Mouse (Mus musculus): ENCODE data around the gene Snrk. TPM values are rescaled to one million over a fixed set of nuclear protein-coding genes. Genes with fewer than 3 reads are reported as not detected.

The Snrk gene
- polyA plus RNA-seq, 1 experiment = 111 TPM

DNA sequence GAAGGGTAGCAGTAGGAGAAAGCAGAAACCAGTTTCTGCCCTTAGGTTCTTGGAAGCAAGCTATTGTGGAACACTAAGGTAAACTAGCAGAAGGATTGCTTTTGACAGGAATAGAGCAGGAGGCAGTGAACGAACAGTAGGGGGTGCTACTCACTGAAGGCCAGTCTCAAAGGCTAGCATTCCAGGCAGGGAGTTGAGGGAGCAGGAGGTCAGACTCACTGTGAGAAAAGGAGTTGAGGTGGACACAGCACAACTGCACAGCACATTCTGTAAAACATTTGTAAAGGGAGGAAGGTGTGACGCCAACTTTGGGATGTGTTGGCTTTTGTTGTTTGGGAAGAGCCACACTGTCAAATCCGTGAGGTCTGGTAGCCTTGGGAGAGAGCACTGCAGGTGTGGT lies 3.0 kb downstream of the Snrk start:
- peaks cover 29% of the 10 kb centered on the region for H3K4me1 ChIP-seq (ENCODE audit: control insufficient read depth, insufficient read depth, insufficient read length, low read length)
- H3K27ac ChIP-seq (replicated peaks; ENCODE audit: low read depth, low read length) = peak overlapping the region; percentile 100
- H3K4me3 ChIP-seq (ENCODE audit: insufficient read depth, low read depth, low read length) = peak overlapping the region; percentile 57

DNA sequence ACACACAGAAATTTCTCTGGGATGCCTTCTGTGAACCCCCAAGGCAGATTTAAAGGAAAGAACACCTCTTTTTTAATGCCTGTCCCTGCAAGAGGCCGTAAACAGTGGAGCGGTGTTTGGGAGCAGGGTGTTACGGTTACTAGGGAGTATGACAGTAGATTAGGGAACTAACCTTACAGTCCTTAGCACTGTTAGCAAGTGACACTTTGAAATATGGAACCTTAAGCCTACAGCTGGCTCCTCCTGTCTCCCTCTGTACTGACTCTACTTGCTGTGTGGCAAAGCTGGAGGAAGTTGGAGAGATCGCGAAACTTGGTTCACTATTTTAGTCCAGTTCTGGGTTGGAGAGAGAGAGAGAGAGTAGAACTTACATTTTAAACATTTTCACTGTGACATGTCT lies 5.0 kb downstream of the Snrk start:
- Histone ChIP-seq H3K27ac (replicated peaks; ENCODE audit: low read depth, low read length) (peak overlapping the region; percentile 81), H3K4me3 (ENCODE audit: insufficient read depth, low read depth, low read length) (peak overlapping the region; percentile 4; the same call in 1 of the 2 replicates), H3K4me1 (ENCODE audit: control insufficient read depth, insufficient read depth, insufficient read length, low read length) (peaks cover 35% of the 10 kb centered on the region)

DNA sequence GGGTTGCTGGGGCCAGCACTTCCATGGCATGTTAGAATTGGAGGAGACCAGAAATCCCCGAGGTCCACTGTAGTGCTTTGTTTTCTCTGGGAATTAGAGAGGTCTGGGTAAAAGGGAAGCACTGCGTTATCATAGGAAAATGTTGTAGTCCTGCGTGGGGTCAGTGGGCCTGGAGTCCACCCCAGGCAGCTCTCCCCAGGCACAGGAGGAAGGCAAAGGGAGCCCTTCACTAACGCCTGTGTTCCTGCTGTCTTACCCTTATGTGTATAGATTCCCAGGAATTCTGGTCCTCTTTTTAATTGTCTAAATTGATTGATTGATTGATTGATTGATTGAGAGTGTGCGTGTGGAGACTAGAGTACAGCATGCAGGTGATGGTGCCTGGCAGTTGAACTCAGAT lies 6.1 kb downstream of the Snrk start:
- peaks cover 41% of the 10 kb centered on the region for H3K4me1 ChIP-seq (ENCODE audit: control insufficient read depth, insufficient read depth, insufficient read length, low read length)
- H3K4me3 ChIP-seq (ENCODE audit: insufficient read depth, low read depth, low read length) = peak overlapping the region; percentile 44
- H3K27ac ChIP-seq (replicated peaks; ENCODE audit: low read depth, low read length) = peak overlapping the region; percentile 94

DNA sequence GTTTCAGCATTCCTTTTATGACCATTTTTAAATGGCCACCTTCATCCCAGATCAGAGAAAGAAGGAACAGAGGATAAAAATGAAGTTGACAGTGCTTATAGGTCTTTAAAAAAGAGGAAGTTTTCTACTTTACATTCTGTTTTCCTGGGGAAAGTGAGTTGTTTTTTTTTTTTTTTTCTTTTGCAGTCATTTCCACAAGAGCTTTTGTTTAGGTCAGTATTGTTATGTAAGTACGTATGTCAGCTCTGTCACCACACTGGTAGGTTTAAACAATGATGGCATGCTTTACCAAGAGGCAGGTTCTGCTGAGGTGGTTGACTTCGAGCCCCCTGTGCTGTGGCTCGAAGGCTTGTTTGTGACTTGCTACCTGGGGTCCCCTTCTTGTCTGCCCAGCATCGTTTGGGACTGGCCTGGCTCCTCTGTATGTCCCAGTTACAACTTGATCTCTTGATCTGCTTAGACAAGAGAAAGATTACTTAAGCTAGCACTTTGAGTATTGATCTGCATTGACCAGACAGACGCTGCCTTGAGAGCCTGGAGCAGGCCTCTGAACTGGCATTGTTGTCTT lies 8.7 kb downstream of the Snrk start:
- Histone ChIP-seq H3K4me3 (ENCODE audit: insufficient read depth, low read depth, low read length) (no peak overlapping the region), H3K4me1 (ENCODE audit: control insufficient read depth, insufficient read depth, insufficient read length, low read length) (peaks cover 53% of the 10 kb centered on the region), H3K27ac (replicated peaks; ENCODE audit: low read depth, low read length) (peak overlapping the region; percentile 72)

DNA sequence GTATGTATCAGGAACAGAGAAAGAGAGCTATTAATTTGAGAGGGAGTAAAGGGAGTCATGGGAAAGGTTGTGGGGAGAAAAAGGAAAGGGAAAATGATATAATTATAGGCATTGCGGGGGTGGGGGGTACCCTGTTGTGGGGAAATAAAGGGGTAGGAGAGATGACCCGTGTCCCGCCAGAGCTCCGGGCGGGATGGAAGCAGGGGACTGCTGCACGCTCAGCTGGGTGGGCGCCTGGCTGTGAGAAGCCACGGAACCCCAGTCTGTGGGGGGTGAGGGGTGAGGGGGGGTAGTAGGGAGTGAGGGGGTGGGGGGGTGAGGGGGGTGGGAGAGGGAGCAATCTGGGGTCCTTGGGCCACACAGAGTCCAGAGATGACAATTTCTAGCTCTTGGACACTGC lies 9.7 kb downstream of the Snrk start:
- H3K27ac ChIP-seq (replicated peaks; ENCODE audit: low read depth, low read length) = peak overlapping the region; percentile 57
- no peak overlapping the region for H3K4me3 ChIP-seq (ENCODE audit: insufficient read depth, low read depth, low read length)
- H3K4me1 ChIP-seq (ENCODE audit: control insufficient read depth, insufficient read depth, insufficient read length, low read length) = peaks cover 52% of the 10 kb centered on the region

DNA sequence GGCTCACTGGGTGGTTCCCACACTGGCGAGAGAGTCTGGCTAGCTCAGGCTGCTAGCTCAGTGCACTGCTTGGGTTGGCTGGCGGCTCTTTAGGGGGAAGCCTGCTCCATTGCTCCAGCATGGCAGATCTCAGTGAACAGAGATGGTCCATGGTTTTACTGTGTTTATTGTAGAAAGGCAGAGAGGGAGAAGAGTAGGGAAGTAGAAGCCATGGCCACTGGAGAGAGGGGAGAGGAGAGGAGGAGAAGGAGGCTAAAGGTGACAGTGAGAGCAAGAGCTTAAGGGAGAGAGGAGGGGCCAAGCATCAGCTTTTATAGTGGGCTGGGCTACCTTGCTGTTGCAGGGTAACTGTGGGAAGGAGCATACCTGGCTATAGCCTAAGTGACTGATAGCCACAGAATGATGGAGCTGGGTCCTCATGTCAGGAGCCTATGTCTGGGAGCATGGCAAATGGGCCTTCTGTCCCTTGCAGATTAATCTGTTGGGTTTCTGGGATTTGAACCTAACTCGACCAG lies 10.3 kb downstream of the Snrk start:
- Histone ChIP-seq H3K4me1 (ENCODE audit: control insufficient read depth, insufficient read depth, insufficient read length, low read length) (peaks cover 51% of the 10 kb centered on the region), H3K4me3 (ENCODE audit: insufficient read depth, low read depth, low read length) (no peak overlapping the region), H3K27ac (replicated peaks; ENCODE audit: low read depth, low read length) (peak overlapping the region; percentile 57)

DNA sequence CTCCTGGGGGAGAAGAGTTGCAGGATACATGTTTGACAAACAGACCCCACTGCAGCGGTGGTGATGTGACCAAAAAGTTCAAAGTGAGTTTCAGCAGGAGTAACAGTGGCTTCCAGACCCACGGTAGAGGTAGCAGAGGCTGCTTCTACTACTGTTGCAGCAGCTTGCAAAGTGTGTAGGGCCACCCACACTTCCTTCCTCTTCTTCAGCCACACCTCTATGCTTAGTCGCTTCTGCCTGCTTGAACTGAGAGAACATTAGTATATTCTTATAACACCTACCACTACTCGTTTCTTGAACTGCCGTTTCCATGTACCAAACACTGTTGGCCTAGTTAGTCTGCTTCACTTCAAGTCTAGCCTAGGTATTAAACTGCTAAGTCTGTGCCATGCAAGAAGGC lies 11.6 kb downstream of the Snrk start:
- peaks cover 44% of the 10 kb centered on the region for H3K4me1 ChIP-seq (ENCODE audit: control insufficient read depth, insufficient read depth, insufficient read length, low read length)
- H3K27ac ChIP-seq (replicated peaks; ENCODE audit: low read depth, low read length) = peak overlapping the region; percentile 62; the same call in 1 of the 2 replicates
- peak overlapping the region; percentile 21; the same call in 1 of the 2 replicates for H3K4me3 ChIP-seq (ENCODE audit: insufficient read depth, low read depth, low read length)

DNA sequence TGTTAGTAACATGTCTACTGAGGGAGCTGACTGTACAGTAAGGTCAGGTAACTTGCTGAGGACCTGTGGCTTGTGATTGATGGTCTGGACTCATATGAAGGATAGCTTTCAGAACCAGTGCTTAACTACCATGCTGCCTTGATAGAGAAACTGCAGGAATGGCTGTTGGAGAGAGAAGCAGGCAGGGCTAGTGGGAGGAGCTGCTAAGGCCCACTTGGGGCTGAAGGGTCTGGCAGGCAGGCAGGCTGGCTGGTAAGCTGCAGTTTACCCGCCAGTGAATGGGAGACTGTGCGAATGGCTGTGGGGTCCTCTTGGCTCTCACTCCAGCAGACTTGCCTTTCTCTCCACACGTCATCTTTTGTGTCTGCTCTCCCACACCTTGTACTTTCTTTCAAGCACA lies 13.6 kb downstream of the Snrk start:
- H3K27ac ChIP-seq (replicated peaks; ENCODE audit: low read depth, low read length) = peak overlapping the region; percentile 37
- H3K4me3 ChIP-seq (ENCODE audit: insufficient read depth, low read depth, low read length) = no peak overlapping the region
- H3K4me1 ChIP-seq (ENCODE audit: control insufficient read depth, insufficient read depth, insufficient read length, low read length) = peaks cover 43% of the 10 kb centered on the region

DNA sequence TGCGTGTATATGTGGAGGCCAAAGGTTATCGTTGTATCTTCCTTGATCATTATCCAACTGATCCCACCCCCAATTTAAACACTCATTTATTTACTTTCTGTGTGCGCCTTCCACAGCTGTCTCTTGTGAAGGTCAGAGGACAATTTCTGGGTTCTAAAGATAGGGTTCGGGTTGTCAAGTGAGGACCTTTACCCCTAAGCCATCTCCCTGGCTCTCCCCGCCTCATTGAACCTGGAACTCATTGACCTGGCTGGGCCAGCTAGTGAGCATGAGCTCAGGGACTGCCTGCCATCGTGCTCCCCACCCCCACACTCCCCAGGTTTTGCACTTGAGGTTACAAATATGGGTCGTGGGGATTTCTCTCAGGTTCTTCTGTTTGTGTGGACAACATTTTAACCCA lies 15.1 kb downstream of the Snrk start:
- Histone ChIP-seq H3K4me1 (ENCODE audit: control insufficient read depth, insufficient read depth, insufficient read length, low read length) (peaks cover 40% of the 10 kb centered on the region), H3K27ac (replicated peaks; ENCODE audit: low read depth, low read length) (no peak overlapping the region; the same call in 1 of the 2 replicates), H3K4me3 (ENCODE audit: insufficient read depth, low read depth, low read length) (no peak overlapping the region)

DNA sequence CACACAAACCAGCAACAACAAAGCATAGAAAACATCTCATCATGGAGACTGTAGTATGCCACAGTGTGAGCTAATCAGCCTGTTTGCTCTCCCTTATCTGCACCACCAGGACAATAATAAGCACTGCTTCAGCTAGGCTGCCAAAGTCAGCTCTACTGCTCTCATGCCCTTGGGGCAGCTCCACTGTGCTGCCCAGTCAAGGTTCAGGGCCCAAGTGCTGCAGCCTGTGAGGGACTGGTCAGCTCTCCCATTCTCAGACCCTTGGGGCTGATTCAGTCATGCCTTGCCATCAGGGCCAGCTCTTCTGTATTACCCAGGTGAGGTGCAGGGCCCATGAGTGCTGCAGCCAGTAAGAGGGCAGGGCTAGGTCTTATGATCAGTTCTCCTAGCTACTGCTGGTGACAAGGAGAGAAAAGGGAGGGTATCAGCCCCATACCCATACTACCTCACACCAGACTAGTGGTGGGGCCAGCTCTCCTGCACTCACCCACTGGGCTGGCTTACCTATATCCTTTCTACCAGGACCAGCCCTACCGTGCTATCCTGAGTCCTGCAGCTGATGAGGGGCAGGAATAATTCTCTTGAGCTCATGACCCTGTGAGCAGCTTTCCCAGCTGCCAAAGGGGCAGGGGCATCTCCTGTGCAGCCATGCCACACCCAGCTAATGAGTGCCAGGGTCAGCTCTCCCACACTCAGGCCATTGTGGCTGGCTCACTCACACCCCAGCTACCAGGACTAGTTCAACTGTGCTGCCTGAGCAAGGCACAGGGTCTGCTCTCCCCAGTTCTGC lies 18.2 kb downstream of the Snrk start:
- Histone ChIP-seq H3K4me3 (ENCODE audit: insufficient read depth, low read depth, low read length) (no peak overlapping the region), H3K4me1 (ENCODE audit: control insufficient read depth, insufficient read depth, insufficient read length, low read length) (peaks cover 28% of the 10 kb centered on the region), H3K27ac (replicated peaks; ENCODE audit: low read depth, low read length) (peak overlapping the region; percentile 56; the same call in 1 of the 2 replicates)

DNA sequence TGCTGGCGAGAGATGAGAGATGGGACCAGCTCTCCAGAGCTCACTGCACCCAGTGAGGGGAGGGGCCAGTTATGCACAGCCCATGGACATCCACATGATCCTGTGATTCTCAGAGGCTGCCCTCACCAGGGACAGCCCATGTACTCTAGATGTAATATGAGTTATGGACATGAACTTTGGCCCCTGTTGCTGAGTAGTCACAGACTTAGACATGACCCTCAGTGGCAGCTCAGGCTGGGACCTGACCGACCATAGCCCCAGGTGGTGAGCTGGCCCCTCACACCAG lies 18.8 kb downstream of the Snrk start:
- Histone ChIP-seq H3K4me1 (ENCODE audit: control insufficient read depth, insufficient read depth, insufficient read length, low read length) (peaks cover 28% of the 10 kb centered on the region), H3K27ac (replicated peaks; ENCODE audit: low read depth, low read length) (peak overlapping the region; percentile 56), H3K4me3 (ENCODE audit: insufficient read depth, low read depth, low read length) (no peak overlapping the region)

DNA sequence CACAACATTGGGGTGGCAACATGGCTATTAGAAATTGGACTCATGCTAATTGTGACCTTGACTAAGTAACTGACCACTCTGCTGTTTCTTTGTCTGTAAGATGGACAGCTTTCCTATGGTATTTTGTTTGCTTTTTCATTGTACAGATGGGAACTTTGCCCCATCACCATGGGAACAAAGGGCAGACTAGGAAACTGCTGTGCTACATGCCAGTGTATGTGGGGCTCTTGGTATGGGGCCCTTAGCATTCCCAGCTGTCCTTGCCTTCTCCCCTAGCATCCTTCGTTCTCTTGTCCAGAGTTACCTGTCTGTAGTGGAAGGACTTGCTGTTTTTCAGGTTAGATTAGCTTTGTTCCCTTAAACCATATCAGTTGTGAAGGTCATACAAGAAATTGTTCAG lies 20.9 kb downstream of the Snrk start:
- peak overlapping the region; percentile 7; the same call in 1 of the 2 replicates for H3K27ac ChIP-seq (replicated peaks; ENCODE audit: low read depth, low read length)
- peaks cover 30% of the 10 kb centered on the region for H3K4me1 ChIP-seq (ENCODE audit: control insufficient read depth, insufficient read depth, insufficient read length, low read length)
- no peak overlapping the region for H3K4me3 ChIP-seq (ENCODE audit: insufficient read depth, low read depth, low read length)

DNA sequence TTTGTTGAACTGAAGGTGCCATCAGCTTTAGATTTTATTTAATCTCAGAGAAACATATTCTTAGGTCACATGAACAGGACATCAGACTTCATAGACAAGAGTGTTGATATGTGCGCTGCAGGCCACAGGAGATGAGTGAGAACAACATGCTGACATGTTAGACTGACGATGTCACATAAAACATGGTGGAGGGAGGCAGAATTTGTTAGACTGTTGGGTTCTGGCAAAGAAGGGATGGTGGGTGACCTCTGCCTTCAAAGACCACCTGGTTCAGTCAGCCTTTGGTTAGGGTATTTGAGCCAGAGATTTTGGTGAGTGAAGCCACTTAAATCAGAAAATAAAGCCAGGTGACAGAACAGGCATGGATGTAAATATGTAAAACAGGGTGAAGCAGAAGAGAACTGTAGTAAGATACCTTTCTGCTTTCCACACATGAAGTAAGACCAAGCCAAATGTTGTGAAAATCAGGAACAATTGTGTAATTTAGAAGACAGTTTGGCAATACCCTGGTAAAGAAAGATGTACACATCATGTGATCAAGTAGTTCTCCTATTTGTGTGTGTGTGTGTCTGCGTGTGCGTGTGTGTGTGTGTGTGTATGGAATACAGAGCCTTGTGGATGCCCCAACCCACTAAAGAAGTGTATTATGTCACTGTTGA lies 21.4 kb downstream of the Snrk start:
- no peak overlapping the region for H3K4me3 ChIP-seq (ENCODE audit: insufficient read depth, low read depth, low read length)
- H3K27ac ChIP-seq (replicated peaks; ENCODE audit: low read depth, low read length) = peak overlapping the region; percentile 65
- peaks cover 32% of the 10 kb centered on the region for H3K4me1 ChIP-seq (ENCODE audit: control insufficient read depth, insufficient read depth, insufficient read length, low read length)

DNA sequence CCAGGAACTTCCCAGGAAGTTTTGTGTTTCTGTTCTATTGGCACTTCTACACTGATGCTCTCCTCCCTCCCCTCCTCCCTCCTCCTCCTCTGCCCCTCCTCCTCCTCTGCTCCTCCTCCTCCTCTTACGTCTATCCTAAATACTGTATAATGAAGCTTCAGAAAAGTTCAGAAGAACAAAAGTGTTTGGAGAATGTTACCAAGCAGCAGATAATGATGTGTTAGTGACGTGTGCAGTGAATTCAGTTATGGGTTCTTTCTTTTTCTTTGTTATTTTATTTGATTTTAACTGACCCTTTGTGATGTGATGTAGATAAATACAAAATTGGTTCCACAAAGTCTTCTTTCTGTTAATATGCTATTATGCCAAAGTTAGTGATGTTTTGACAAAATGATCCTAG lies 22.2 kb downstream of the Snrk start:
- Histone ChIP-seq H3K27ac (replicated peaks; ENCODE audit: low read depth, low read length) (0 out of 2 replicates have a peak overlapping the region, but pooled peaks have one; percentile 39), H3K4me1 (ENCODE audit: control insufficient read depth, insufficient read depth, insufficient read length, low read length) (peaks cover 36% of the 10 kb centered on the region), H3K4me3 (ENCODE audit: insufficient read depth, low read depth, low read length) (no peak overlapping the region)

DNA sequence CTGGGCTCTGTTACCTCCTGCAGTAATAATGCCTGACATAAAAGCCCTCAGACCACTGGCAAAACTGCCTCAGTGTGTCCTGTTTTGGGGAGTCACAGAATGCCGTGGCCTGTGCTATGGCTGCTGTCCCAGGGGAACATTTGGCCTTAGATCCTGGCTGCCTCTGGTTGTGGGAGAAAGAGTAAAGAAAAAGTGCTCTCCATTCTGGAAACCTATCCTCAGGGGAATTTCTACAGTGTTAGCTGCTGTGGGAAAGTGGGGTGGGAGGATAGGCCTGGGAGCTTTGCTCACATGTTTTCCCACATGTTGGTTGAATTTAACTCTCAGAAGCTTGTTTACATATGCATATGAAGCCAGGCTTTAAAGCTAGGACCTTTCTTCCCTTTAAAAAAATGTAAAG lies 26.2 kb downstream of the Snrk start:
- peaks cover 38% of the 10 kb centered on the region for H3K4me1 ChIP-seq (ENCODE audit: control insufficient read depth, insufficient read depth, insufficient read length, low read length)
- H3K4me3 ChIP-seq (ENCODE audit: insufficient read depth, low read depth, low read length) = no peak overlapping the region
- H3K27ac ChIP-seq (replicated peaks; ENCODE audit: low read depth, low read length) = peak overlapping the region; percentile 90

Measured in brown adipose tissue, adult 24 weeks (tissue).